Mouse (Mus musculus): ENCODE data around the gene Krt71.

Gene Krt71

GRCm38 (mm10) chr15:101688161-101688560, 54.7 kb downstream of the Krt71 start:
- no peak for DNase-seq (ENCODE audit: low spot score)
